Mouse (Mus musculus) Patski (cell line): Measurements from ENCODE around the gene Klhdc7b. TPM values are rescaled to one million over a fixed set of nuclear protein-coding genes. Genes with fewer than 3 reads are reported as not detected.

ENCODE experiments used
- ATAC-seq: fragments of 100-300 bp; one replicate; pipeline ENCODE4 v1.8.0; 2021
- CTCF ChIA-PET: fragments of 350-600 bp; sonication (Branson Sonifier 250); formaldehyde crosslinking; loops from one replicate; lab custom pipeline; 2022; ENCODE audit warnings: inconsistent platforms; lab: Charles Lee
- POLR2A ChIA-PET: fragments of 350-600 bp; sonication (Branson Sonifier 250); formaldehyde crosslinking; loops from one replicate; lab custom pipeline; 2022; ENCODE audit warnings: antibody characterized with exemption, inconsistent platforms; lab: Charles Lee
- DNase-seq: peaks from one replicate; pipeline ENCODE4 v3.0.0-alpha.2; 2011; ENCODE audit warnings: low read depth, low spot score
- H3K27me3 ChIP-seq: fragments of 371-371 bp; one replicate; pipeline ENCODE4 v1.5.1; 2021
- CTCF ChIP-seq: fragments of 100-300 bp; IDR thresholded peaks from one replicate; pipeline ENCODE4 v1.5.1; 2021
- in situ Hi-C: fragments of 300-500 bp; cut with MboI; formaldehyde crosslinking; loops from 3 replicates; pipeline ENCODE4 v1.11.1; 2018; ENCODE audit warnings: low pct_unique_long_range_greater_than_20kb, mixed read lengths
- polyA plus RNA-seq: library from polyadenylated mRNA; unstranded; gene quantifications from one replicate; pipeline ENCODE4 v1.2.3, GENCODE M21; 2021

The Klhdc7b gene
- polyA plus RNA-seq, 1 experiment from 2014 or later: not detected

- CTCF ChIA-PET: interaction anchor here (1.0 kb wide), 2 partner anchors 40 to 61 kb away, joined by 3 read pairs; partner anchors contain the start of genes C730034F03Rik, Chkb and Gm44502
- POLR2A ChIA-PET: no interaction called here
- peaks cover 52% of the 10 kb centered on the region for H3K27me3 ChIP-seq
- no peak for TF ChIP-seq CTCF
- DNase-seq (no peak), ATAC-seq (no peak)
- in situ Hi-C loops: no loop called here
These were observed 5.4 kb downstream of the Klhdc7b start for GRCm38 (mm10) chr15:89390081-89390480.

- ATAC-seq: no peak
- H3K27me3 ChIP-seq: peaks cover 43% of the 10 kb centered on the region
- CTCF ChIA-PET: interaction anchor here (1.8 kb wide), 1 partner anchor 17 kb away, joined by 6 read pairs; no protein-coding TSS in a partner anchor
- in situ Hi-C loops: no loop called here
- no peak for TF ChIP-seq CTCF
- POLR2A ChIA-PET: no interaction called here
- no peak for DNase-seq
These were observed 12.2 kb downstream of the Klhdc7b start for GRCm38 (mm10) chr15:89396883-89397282.

- H3K27me3 ChIP-seq: peaks cover 43% of the 10 kb centered on the region
- DNase-seq: no peak
- in situ Hi-C loops: no loop called here
- no peak for TF ChIP-seq CTCF
- ATAC-seq: no peak
- CTCF ChIA-PET: interaction anchor here (1.8 kb wide), 1 partner anchor 16 kb away, joined by 6 read pairs; no protein-coding TSS in a partner anchor
- POLR2A ChIA-PET: no interaction called here
These were observed 13.4 kb downstream of the Klhdc7b start for GRCm38 (mm10) chr15:89398146-89398545.

GRCm38 (mm10) chr15:89399716-89400115 is 15.0 kb downstream of the Klhdc7b start:
- no peak for TF ChIP-seq CTCF
- DNase-seq (no peak), ATAC-seq (no peak)
- CTCF ChIA-PET: interaction anchor here (1.2 kb wide), 1 partner anchor 20 kb away, joined by 3 read pairs; no protein-coding TSS in a partner anchor
- in situ Hi-C loops: no loop called here
- H3K27me3 ChIP-seq: peaks cover 40% of the 10 kb centered on the region
- POLR2A ChIA-PET: interaction anchor here (1.0 kb wide), 1 partner anchor 9 kb away, joined by 3 read pairs; no protein-coding TSS in a partner anchor

- in situ Hi-C loops: no loop called here
These were observed 17.8 kb downstream of the Klhdc7b start for GRCm38 (mm10) chr15:89402471-89402870.

GRCm38 (mm10) chr15:89404831-89405623 is 20.3 kb downstream of the Klhdc7b start:
- DNase-seq (no peak), ATAC-seq (no peak)
- peaks cover 20% of the 10 kb centered on the region for H3K27me3 ChIP-seq
- POLR2A ChIA-PET: no interaction called here
- CTCF ChIA-PET: no interaction called here
- TF ChIP-seq CTCF: no peak
- in situ Hi-C loops: no loop called here

More at GRCm38 (mm10) chr15:89402471-89402870, 17.8 kb downstream of the Klhdc7b start:
- peaks cover 25% of the 10 kb centered on the region for H3K27me3 ChIP-seq
- ChIA-PET POLR2A (no interaction called here), CTCF (no interaction called here)
- DNase-seq (no peak), ATAC-seq (no peak)
- TF ChIP-seq CTCF: no peak

- ChIA-PET POLR2A (no interaction called here), CTCF (no interaction called here)
- DNase-seq (no peak), ATAC-seq (no peak)
- in situ Hi-C loops: no loop called here
- peaks cover 12% of the 10 kb centered on the region for H3K27me3 ChIP-seq
- TF ChIP-seq CTCF: no peak
These were observed 22.0 kb downstream of the Klhdc7b start for GRCm38 (mm10) chr15:89406691-89407090.

- CTCF ChIA-PET: no interaction called here
- in situ Hi-C loops: no loop called here
- no peak for ATAC-seq
These were observed 25.4 kb downstream of the Klhdc7b start, which contains the start of gene Syce3 for GRCm38 (mm10) chr15:89410118-89410517. TSS of gene Syce3 (minus strand) at chr15:89410503.

GRCm38 (mm10) chr15:89415282-89415681 is 30.6 kb downstream of the Klhdc7b start:
- no peak for ATAC-seq
- CTCF ChIA-PET: interaction anchor here (0.8 to 2.0 kb wide), 2 partner anchors 18 to 23 kb away, joined by 3 to 6 read pairs; no protein-coding TSS in a partner anchor
- in situ Hi-C loops: no loop called here
- TF ChIP-seq CTCF: no peak
- DNase-seq: no peak
- POLR2A ChIA-PET: no interaction called here
- no peaks in the 10 kb centered on the region for H3K27me3 ChIP-seq

More at GRCm38 (mm10) chr15:89410118-89410517, 25.4 kb downstream of the Klhdc7b start, which contains the start of gene Syce3:
- POLR2A ChIA-PET: no interaction called here
- no peak for TF ChIP-seq CTCF
- no peak for DNase-seq
- H3K27me3 ChIP-seq: no peaks in the 10 kb centered on the region

- DNase-seq (no peak), ATAC-seq (no peak)
- no peaks in the 10 kb centered on the region for H3K27me3 ChIP-seq
- ChIA-PET POLR2A (no interaction called here), CTCF (no interaction called here)
- in situ Hi-C loops: no loop called here
- TF ChIP-seq CTCF: no peak
These were observed 37.2 kb downstream of the Klhdc7b start for GRCm38 (mm10) chr15:89421938-89422337.

GRCm38 (mm10) chr15:89424621-89425020 is 39.9 kb downstream of the Klhdc7b start:
- TF ChIP-seq CTCF: no peak
- in situ Hi-C loops: no loop called here
- no peak for DNase-seq
- no peak for ATAC-seq
- POLR2A ChIA-PET: no interaction called here
- no peaks in the 10 kb centered on the region for H3K27me3 ChIP-seq
- CTCF ChIA-PET: no interaction called here
